Mouse (Mus musculus): ENCODE results near the gene Grip2. TPM values are rescaled to one million over a fixed set of nuclear protein-coding genes. Genes with fewer than 3 reads are reported as not detected.

Gene Grip2
- polyA plus RNA-seq, 1 experiment, result not detected

DNA sequence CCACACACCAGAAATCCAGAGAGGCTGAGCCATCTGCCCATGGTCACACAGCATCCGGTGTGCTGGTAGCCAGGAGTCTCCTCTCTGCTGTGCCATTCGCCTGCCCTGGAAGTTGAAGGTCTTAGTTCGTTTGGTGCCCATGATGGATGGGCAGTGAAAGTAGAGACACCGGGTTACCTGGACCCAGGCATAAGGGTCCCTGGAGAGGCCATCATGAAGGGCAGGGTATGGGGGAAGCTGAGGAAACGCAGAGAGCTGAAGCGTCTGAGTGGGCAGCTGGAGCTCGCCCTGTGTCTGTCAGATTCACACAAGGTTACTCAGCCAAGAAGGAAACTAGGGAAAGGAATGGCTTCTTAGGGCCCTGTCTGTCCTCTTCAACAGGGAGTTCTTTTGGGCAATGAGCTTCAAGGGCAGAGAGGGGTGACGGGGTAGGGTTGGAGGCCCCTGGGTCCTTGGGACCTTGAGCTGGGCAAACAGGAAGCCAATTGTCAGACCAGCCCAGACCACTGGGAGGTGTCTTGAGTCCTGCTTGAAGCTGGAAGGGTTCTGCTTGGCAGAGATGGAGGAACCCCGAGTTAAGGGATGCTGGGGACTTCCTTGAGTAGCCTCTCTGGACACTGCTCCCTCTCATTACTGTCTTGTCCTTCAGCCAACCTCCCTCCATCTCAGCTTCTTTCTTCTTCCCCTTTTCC lies 64.9 kb downstream of the Grip2 start:
- Histone ChIP-seq H3K27ac (ENCODE audit: insufficient read depth, low read length) (no peak overlapping the region), H3K4me3 (ENCODE audit: insufficient read depth, low read length) (no peak overlapping the region)
- TF ChIP-seq POLR2A (IDR thresholded peaks at IDR 0.05; ENCODE audit: low read depth, low read length), result no peak
- no peak for TF ChIP-seq CTCF (IDR thresholded peaks at IDR 0.05; ENCODE audit: borderline replicate concordance, insufficient read depth, low read length)

GRCm38 (mm10) chr6:91754845-91755244 lies 72.2 kb downstream of the Grip2 start:
- TF ChIP-seq CTCF (IDR thresholded peaks at IDR 0.05; ENCODE audit: borderline replicate concordance, insufficient read depth, low read length) (no peak), POLR2A (IDR thresholded peaks at IDR 0.05; ENCODE audit: low read depth, low read length) (no peak)
- Histone ChIP-seq H3K4me3 (ENCODE audit: insufficient read depth, low read length) (no peak overlapping the region), H3K4me1 (ENCODE audit: control insufficient read depth, insufficient read depth, low read length) (no peaks in the 10 kb centered on the region), H3K27ac (ENCODE audit: insufficient read depth, low read length) (no peak overlapping the region)

More for the DNA sequence above, 64.9 kb downstream of the Grip2 start:
- no peaks in the 10 kb centered on the region for H3K4me1 ChIP-seq (ENCODE audit: control insufficient read depth, insufficient read depth, low read length)

DNA sequence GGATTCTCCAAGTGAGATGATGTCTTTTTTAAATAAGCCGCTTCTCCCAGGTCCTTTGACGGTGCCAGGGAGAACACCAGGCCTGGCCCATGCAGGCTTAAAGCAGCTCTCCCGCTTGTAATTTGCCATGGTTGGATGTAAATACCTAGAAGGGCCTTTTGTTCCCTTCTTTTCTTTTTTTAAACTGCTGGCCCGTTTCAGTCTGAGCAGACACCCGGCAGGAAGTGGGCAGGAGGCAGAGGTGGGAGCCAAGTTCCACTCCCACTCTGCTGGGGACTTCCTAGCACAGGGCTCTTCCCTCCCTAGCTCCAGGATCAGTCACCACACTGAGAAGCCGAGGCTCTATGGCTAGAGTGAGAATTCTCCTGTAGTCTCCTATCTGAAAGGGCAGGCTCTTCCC lies 73.0 kb downstream of the Grip2 start:
- no peaks in the 10 kb centered on the region for H3K4me1 ChIP-seq (ENCODE audit: control insufficient read depth, insufficient read depth, low read length)
- no peak overlapping the region for H3K4me3 ChIP-seq (ENCODE audit: insufficient read depth, low read length)
- no peak for TF ChIP-seq POLR2A (IDR thresholded peaks at IDR 0.05; ENCODE audit: low read depth, low read length)
- TF ChIP-seq CTCF (IDR thresholded peaks at IDR 0.05; ENCODE audit: borderline replicate concordance, insufficient read depth, low read length), result no peak
- H3K27ac ChIP-seq (ENCODE audit: insufficient read depth, low read length), result no peak overlapping the region

DNA sequence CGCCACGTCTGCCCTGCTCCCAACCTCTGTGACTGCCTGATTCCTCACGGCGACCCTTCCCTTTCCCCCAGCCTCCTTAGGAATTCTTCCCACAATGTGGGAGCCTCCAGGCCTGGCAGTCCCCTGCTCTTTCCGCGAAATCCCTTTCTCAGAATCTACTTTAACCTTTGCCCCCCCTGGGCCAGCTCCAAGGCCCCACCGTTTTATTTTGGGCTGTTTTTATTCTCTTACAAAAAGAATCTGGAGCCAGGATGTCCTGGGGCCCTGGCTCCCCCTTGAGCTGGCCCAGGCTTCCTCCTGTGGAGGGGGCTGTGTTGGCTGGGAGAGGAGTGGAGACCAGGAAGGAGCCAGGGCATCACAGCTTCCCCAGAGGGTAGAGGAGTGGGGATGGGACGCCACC lies 74.2 kb downstream of the Grip2 start:
- no peak overlapping the region for H3K27ac ChIP-seq (ENCODE audit: insufficient read depth, low read length)
- no peak overlapping the region for H3K4me3 ChIP-seq (ENCODE audit: insufficient read depth, low read length)
- TF ChIP-seq CTCF (IDR thresholded peaks at IDR 0.05; ENCODE audit: borderline replicate concordance, insufficient read depth, low read length) (no peak), POLR2A (IDR thresholded peaks at IDR 0.05; ENCODE audit: low read depth, low read length) (no peak)
- H3K4me1 ChIP-seq (ENCODE audit: control insufficient read depth, insufficient read depth, low read length), result no peaks in the 10 kb centered on the region

- H3K27ac ChIP-seq (ENCODE audit: insufficient read depth, low read length), result no peak overlapping the region
- no peak overlapping the region for H3K4me3 ChIP-seq (ENCODE audit: insufficient read depth, low read length)
- H3K4me1 ChIP-seq (ENCODE audit: control insufficient read depth, insufficient read depth, low read length), result no peaks in the 10 kb centered on the region
- TF ChIP-seq POLR2A (IDR thresholded peaks at IDR 0.05; ENCODE audit: low read depth, low read length) (no peak), CTCF (IDR thresholded peaks at IDR 0.05; ENCODE audit: borderline replicate concordance, insufficient read depth, low read length) (no peak)
Measured at GRCm38 (mm10) chr6:91750976-91751375, 76.1 kb downstream of the Grip2 start.

GRCm38 (mm10) chr6:91746776-91747175 lies 80.3 kb downstream of the Grip2 start:
- no peaks in the 10 kb centered on the region for H3K4me1 ChIP-seq (ENCODE audit: control insufficient read depth, insufficient read depth, low read length)
- no peak overlapping the region for H3K27ac ChIP-seq (ENCODE audit: insufficient read depth, low read length)
- H3K4me3 ChIP-seq (ENCODE audit: insufficient read depth, low read length), result no peak overlapping the region
- no peak for TF ChIP-seq POLR2A (IDR thresholded peaks at IDR 0.05; ENCODE audit: low read depth, low read length)
- no peak for TF ChIP-seq CTCF (IDR thresholded peaks at IDR 0.05; ENCODE audit: borderline replicate concordance, insufficient read depth, low read length)

- no peak overlapping the region for H3K4me3 ChIP-seq (ENCODE audit: insufficient read depth, low read length)
- H3K27ac ChIP-seq (ENCODE audit: insufficient read depth, low read length), result no peak overlapping the region
- TF ChIP-seq POLR2A (IDR thresholded peaks at IDR 0.05; ENCODE audit: low read depth, low read length) (no peak), CTCF (IDR thresholded peaks at IDR 0.05; ENCODE audit: borderline replicate concordance, insufficient read depth, low read length) (no peak)
- H3K4me1 ChIP-seq (ENCODE audit: control insufficient read depth, insufficient read depth, low read length), result no peaks in the 10 kb centered on the region
Measured at GRCm38 (mm10) chr6:91745947-91746582, 81.0 kb downstream of the Grip2 start.

- Histone ChIP-seq H3K4me3 (ENCODE audit: insufficient read depth, low read length) (no peak overlapping the region), H3K27ac (ENCODE audit: insufficient read depth, low read length) (no peak overlapping the region), H3K4me1 (ENCODE audit: control insufficient read depth, insufficient read depth, low read length) (no peaks in the 10 kb centered on the region)
- TF ChIP-seq CTCF (IDR thresholded peaks at IDR 0.05; ENCODE audit: borderline replicate concordance, insufficient read depth, low read length) (no peak), POLR2A (IDR thresholded peaks at IDR 0.05; ENCODE audit: low read depth, low read length) (no peak)
Measured at GRCm38 (mm10) chr6:91745246-91745645, 81.8 kb downstream of the Grip2 start.

GRCm38 (mm10) chr6:91743886-91744285 lies 83.2 kb downstream of the Grip2 start:
- H3K27ac ChIP-seq (ENCODE audit: insufficient read depth, low read length), result no peak overlapping the region
- TF ChIP-seq CTCF (IDR thresholded peaks at IDR 0.05; ENCODE audit: borderline replicate concordance, insufficient read depth, low read length), result no peak
- TF ChIP-seq POLR2A (IDR thresholded peaks at IDR 0.05; ENCODE audit: low read depth, low read length), result no peak
- no peaks in the 10 kb centered on the region for H3K4me1 ChIP-seq (ENCODE audit: control insufficient read depth, insufficient read depth, low read length)
- H3K4me3 ChIP-seq (ENCODE audit: insufficient read depth, low read length), result no peak overlapping the region

DNA sequence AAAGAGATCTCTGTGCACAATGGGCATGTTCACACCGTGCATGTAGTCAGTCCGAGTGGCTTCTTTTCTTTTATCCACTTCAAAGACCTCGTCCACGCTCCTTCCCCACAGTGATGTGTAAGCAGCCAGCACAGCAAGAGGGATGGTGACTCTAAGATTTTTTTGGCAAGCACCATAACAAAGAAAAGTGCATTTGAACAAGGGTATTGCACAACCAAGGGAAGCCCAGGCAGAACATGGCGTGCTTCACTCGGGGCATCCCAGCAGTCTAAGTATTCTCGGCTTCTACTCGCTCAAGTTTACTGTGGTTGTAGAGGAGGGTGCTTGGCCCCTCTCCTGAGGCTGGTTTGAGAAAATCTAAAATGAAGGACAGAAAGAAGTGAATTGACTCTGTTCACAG lies 84.1 kb downstream of the Grip2 start:
- Histone ChIP-seq H3K4me1 (ENCODE audit: control insufficient read depth, insufficient read depth, low read length) (no peaks in the 10 kb centered on the region), H3K27ac (ENCODE audit: insufficient read depth, low read length) (no peak overlapping the region), H3K4me3 (ENCODE audit: insufficient read depth, low read length) (no peak overlapping the region)
- TF ChIP-seq POLR2A (IDR thresholded peaks at IDR 0.05; ENCODE audit: low read depth, low read length), result no peak
- no peak for TF ChIP-seq CTCF (IDR thresholded peaks at IDR 0.05; ENCODE audit: borderline replicate concordance, insufficient read depth, low read length)
